In the genomic region with DNA sequence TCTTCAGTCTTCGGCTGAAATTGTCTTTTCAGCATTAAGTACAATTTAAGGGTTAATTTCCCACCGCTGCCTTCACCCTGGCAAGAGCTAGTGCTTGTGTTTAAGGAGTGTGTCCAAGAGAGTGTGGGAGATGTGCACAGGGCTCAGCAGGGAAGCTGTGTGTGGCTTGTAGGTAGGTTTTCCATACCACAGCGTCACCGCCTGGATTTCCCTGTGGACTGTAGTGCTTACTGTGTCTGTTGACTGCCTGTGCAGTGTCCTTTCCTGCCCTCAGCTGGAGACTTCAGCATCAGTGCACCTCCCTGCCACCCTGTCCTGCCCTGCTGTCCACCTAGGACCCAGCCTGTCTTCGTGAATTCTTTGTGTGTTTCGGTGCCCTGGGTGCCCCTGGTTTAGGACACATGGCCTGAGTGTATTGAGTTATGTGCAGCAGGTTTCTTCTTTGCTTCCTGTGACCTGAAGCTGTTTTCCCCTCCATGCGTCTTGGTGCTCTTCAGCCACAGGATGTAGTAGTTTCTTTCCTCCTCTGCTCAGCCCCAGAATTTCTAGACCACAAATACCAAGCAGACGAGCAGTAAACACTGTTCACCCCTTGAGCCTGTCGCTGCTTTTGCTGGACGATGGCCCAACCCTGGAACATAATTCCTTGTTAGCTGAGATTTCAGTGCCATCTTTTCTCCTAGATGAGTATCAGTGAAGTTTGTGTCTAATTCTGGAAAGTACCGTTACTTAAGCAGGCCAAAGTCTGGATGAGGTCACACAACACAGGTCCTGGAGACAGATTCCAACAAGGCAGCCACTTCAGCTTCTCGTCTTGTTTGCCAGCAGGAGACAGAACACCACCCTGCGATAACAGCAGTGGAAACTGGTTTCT, we compare ENCODE assay signal across 9 mouse cellular contexts.
DNase-seq lines count a peak whose midpoint lies in the region; ATAC-seq and TF ChIP-seq lines count a peak whose summit lies in the region.
"Had no signal": no experiment of that assay in that cellular context is flagged by ENCODE, and none has a peak within 500 bp of the region (broad histone marks: within the 10 kb centered on the region; RNA-seq: fewer than 3 reads in every experiment).

No protein-coding gene starts in this region.

- intact Hi-C loops in left cerebral cortex, adult 2 months (cut with DNase I) = loop anchor here (5.0 kb wide), 5 partner anchors 87 to 312 kb away; no protein-coding TSS in a partner anchor

- no peak for DNase-seq in left cerebral cortex, adult 2 months (ENCODE audit: extremely low spot score in 1 of 2, low spot score in 2 of 2)
- no peak for DNase-seq in left cerebral cortex, adult 11 months (ENCODE audit: low spot score)
- peak; percentile 27 to 28 for DNase-seq in CD8-positive naive resting alpha-beta T cell, adult 2 months (ENCODE audit: low read depth in 2 of 2, low spot score in 2 of 2)
- peak; percentile 42 for DNase-seq in Patski (ENCODE audit: low read depth, low spot score)
- peak; percentile 37 to 45 for DNase-seq in kidney, postnatal 36 days
- no peak for DNase-seq in frontal cortex, postnatal 36 days (ENCODE audit: low spot score in 2 of 2)
- DNase-seq: adrenal gland, postnatal 10 days had no signal

- H3K9ac ChIP-seq in forebrain, embryonic 15.5 days (replicated peaks) = no peak overlapping the region

- H3K27me3 ChIP-seq in Patski = no peaks in the 10 kb centered on the region
- no peaks in the 10 kb centered on the region for H3K27me3 ChIP-seq in forebrain, embryonic 15.5 days

- POLR2A ChIA-PET in Patski (lab: Charles Lee) = no interaction called here

- TF ChIP-seq CTCF in left cerebral cortex, adult 2 months (IDR thresholded peaks at IDR 0.05) = no peak; the same call in 1 of the 2 replicates
- no peak for TF ChIP-seq CTCF in Patski (IDR thresholded peaks at IDR 0.05)

- H3K9me3 ChIP-seq in forebrain, embryonic 15.5 days = no peaks in the 10 kb centered on the region

- H3K36me3 ChIP-seq in forebrain, embryonic 15.5 days = no peaks in the 10 kb centered on the region

- H3K4me2 ChIP-seq in forebrain, embryonic 15.5 days (replicated peaks) = no peak overlapping the region

- H3K4me3 ChIP-seq in left cerebral cortex, adult 2 months = no peak overlapping the region
- H3K4me3 ChIP-seq in forebrain, embryonic 15.5 days = no peak overlapping the region

- peak; percentile 32 for ATAC-seq in Patski
- no peak for ATAC-seq in forebrain, embryonic 15.5 days (replicated peaks)
- ATAC-seq: forebrain, embryonic 14.5 days had no signal

- H3K4me1 ChIP-seq in forebrain, embryonic 15.5 days = peaks cover 88% of the 10 kb centered on the region

- CTCF ChIA-PET in Patski (lab: Charles Lee) = interaction anchor here (0.7 to 1.0 kb wide), 2 partner anchors 12 to 148 kb away, joined by 3 read pairs; no protein-coding TSS in a partner anchor

- 0 out of 2 replicates have a peak overlapping the region, but pooled peaks have one; percentile 16 for H3K27ac ChIP-seq in left cerebral cortex, adult 2 months
- H3K27ac ChIP-seq in forebrain, embryonic 15.5 days (replicated peaks) = no peak overlapping the region

- in situ Hi-C loops in Patski (cut with MboI; ENCODE audit: low pct_unique_long_range_greater_than_20kb) = no loop called here

- 69% methylated on average over 13 of the region's 13 CpGs for WGBS in forebrain, embryonic 15.5 days

Comparison
In these comparisons a context has a peak if more than half of its experiments do, and no peak if none do; other contexts are left out.
1. DNase-seq: peak in CD8-positive naive resting alpha-beta T cell, adult 2 months (2 of 2), Patski (single experiment) and kidney, postnatal 36 days (2 of 2); none in left cerebral cortex, adult 2 months (0 of 2), left cerebral cortex, adult 11 months (single experiment) and frontal cortex, postnatal 36 days (0 of 2).